Mouse (Mus musculus) C2C12 (cell line): ENCODE data around the gene Cse1l. TPM values are rescaled to one million over a fixed set of nuclear protein-coding genes. Genes with fewer than 3 reads are reported as not detected.

ENCODE experiments used
- H3K27me3 ChIP-seq: one replicate; pipeline ENCODE4 v1.6.1; 2011; ENCODE audit not compliant: control insufficient read depth, insufficient read depth, insufficient read length
- H3K36me3 ChIP-seq: one replicate; pipeline ENCODE4 v1.6.1; 2011; ENCODE audit not compliant: control insufficient read depth, insufficient read depth
- H3K4me3 ChIP-seq: one replicate; pipeline ENCODE4 v1.5.1; 2011; ENCODE audit warnings: mild to moderate bottlenecking, control low read depth; ENCODE audit not compliant: poor library complexity, insufficient read depth, severe bottlenecking
- H3K79me2 ChIP-seq: one replicate; pipeline ENCODE4 v1.6.1; 2011; ENCODE audit not compliant: control insufficient read depth, insufficient read depth
- H3K79me3 ChIP-seq: one replicate; pipeline ENCODE4 v1.6.1; 2011; ENCODE audit warnings: low read depth, control low read depth
- H3ac ChIP-seq: one replicate; pipeline ENCODE3; 2011; ENCODE audit warnings: low read depth; ENCODE audit not compliant: control insufficient read depth, insufficient read length
- CEBPB ChIP-seq: IDR thresholded peaks from one replicate; pipeline ENCODE4 v1.6.1; 2011; ENCODE audit warnings: low read depth, mild to moderate bottlenecking, control low read depth, moderate library complexity
- CTCF ChIP-seq: IDR thresholded peaks from one replicate; pipeline ENCODE4 v1.5.1; 2011; ENCODE audit not compliant: control insufficient read depth, insufficient read depth, insufficient read length
- FOSL1 ChIP-seq: IDR thresholded peaks from one replicate; pipeline ENCODE4 v1.8.0; 2011; ENCODE audit warnings: mild to moderate bottlenecking, low read length; ENCODE audit not compliant: poor library complexity, insufficient read depth, severe bottlenecking
- MAX ChIP-seq: IDR thresholded peaks from one replicate; pipeline ENCODE4 v1.6.1; 2011; ENCODE audit warnings: mild to moderate bottlenecking, control low read depth
- MYOD1 ChIP-seq: IDR thresholded peaks from one replicate; pipeline ENCODE4 v1.6.1; 2011; ENCODE audit warnings: low read depth; ENCODE audit not compliant: control insufficient read depth, insufficient read length
- MYOG ChIP-seq: IDR thresholded peaks from one replicate; pipeline ENCODE4 v1.6.1; 2011; ENCODE audit not compliant: control insufficient read depth, insufficient read length; ENCODE audit errors: extremely low read depth
- USF1 ChIP-seq: IDR thresholded peaks from one replicate; pipeline ENCODE4 v1.6.1; 2011; ENCODE audit warnings: low read depth, mild to moderate bottlenecking, control low read depth, moderate library complexity
- polyA plus RNA-seq: library from polyadenylated mRNA; unstranded; fragments of >200 nt; fragmentation: generic; extraction: Trizol; gene quantifications from one replicate; pipeline ENCODE4 v1.2.1, GENCODE M21; 2012; ENCODE audit warnings: missing spikeins

Gene Cse1l
- polyA plus RNA-seq, 1 experiment: 41.5 TPM

GRCm38 (mm10) chr2:166923971-166924370 lies 18.1 kb downstream of the Cse1l start:
- Histone ChIP-seq H3K79me2 (peaks cover 39% of the 10 kb centered on the region), H3K36me3 (peaks cover 98% of the 10 kb centered on the region), H3K27me3 (no peaks in the 10 kb centered on the region), H3ac (no peak overlapping the region), H3K4me3 (no peak overlapping the region), H3K79me3 (peaks cover 17% of the 10 kb centered on the region)
- TF ChIP-seq USF1: no peak

- H3K79me3 ChIP-seq: no peaks in the 10 kb centered on the region
- no peaks in the 10 kb centered on the region for H3K79me2 ChIP-seq
- no peak overlapping the region for H3ac ChIP-seq
- H3K27me3 ChIP-seq: no peaks in the 10 kb centered on the region
- peaks cover 99% of the 10 kb centered on the region for H3K36me3 ChIP-seq
- TF ChIP-seq FOSL1: no peak
- TF ChIP-seq USF1: no peak
- H3K4me3 ChIP-seq: no peak overlapping the region
These were observed 28.1 kb downstream of the Cse1l start for GRCm38 (mm10) chr2:166933943-166934342.

- Histone ChIP-seq H3K27me3 (no peaks in the 10 kb centered on the region), H3ac (no peak overlapping the region), H3K4me3 (no peak overlapping the region), H3K79me2 (no peaks in the 10 kb centered on the region), H3K36me3 (peaks cover 99% of the 10 kb centered on the region), H3K79me3 (no peaks in the 10 kb centered on the region)
- TF ChIP-seq CEBPB: no peak
- TF ChIP-seq USF1: no peak
- TF ChIP-seq CTCF: no peak
- no peak for TF ChIP-seq FOSL1
- TF ChIP-seq MAX: no peak
These were observed 28.6 kb downstream of the Cse1l start for GRCm38 (mm10) chr2:166934416-166934815.

- peaks cover 96% of the 10 kb centered on the region for H3K36me3 ChIP-seq
- TF ChIP-seq CEBPB (no peak), MYOD1 (no peak), FOSL1 (no peak), MAX (no peak), MYOG (no peak), USF1 (no peak), CTCF (no peak)
- no peaks in the 10 kb centered on the region for H3K79me3 ChIP-seq
- H3K27me3 ChIP-seq: no peaks in the 10 kb centered on the region
- H3K4me3 ChIP-seq: no peak overlapping the region
- no peak overlapping the region for H3ac ChIP-seq
- no peaks in the 10 kb centered on the region for H3K79me2 ChIP-seq
These were observed 29.7 kb downstream of the Cse1l start for GRCm38 (mm10) chr2:166935582-166935981.

- Histone ChIP-seq H3K36me3 (peaks cover 96% of the 10 kb centered on the region), H3K27me3 (no peaks in the 10 kb centered on the region), H3K4me3 (no peak overlapping the region), H3K79me3 (no peaks in the 10 kb centered on the region), H3K79me2 (no peaks in the 10 kb centered on the region), H3ac (no peak overlapping the region)
- TF ChIP-seq MYOG: no peak
- TF ChIP-seq CTCF: no peak
- TF ChIP-seq CEBPB: no peak
- TF ChIP-seq USF1: no peak
- no peak for TF ChIP-seq MAX
- no peak for TF ChIP-seq FOSL1
- no peak for TF ChIP-seq MYOD1
These were observed 30.3 kb downstream of the Cse1l start for GRCm38 (mm10) chr2:166936166-166936565.

GRCm38 (mm10) chr2:166943146-166943545 lies 37.3 kb downstream of the Cse1l start:
- Histone ChIP-seq H3K79me2 (no peaks in the 10 kb centered on the region), H3K36me3 (peaks cover 97% of the 10 kb centered on the region), H3K79me3 (no peaks in the 10 kb centered on the region), H3K27me3 (no peaks in the 10 kb centered on the region), H3ac (no peak overlapping the region), H3K4me3 (no peak overlapping the region)
- no peak for TF ChIP-seq MYOD1
- no peak for TF ChIP-seq CEBPB
- TF ChIP-seq USF1: no peak
- no peak for TF ChIP-seq FOSL1
- no peak for TF ChIP-seq CTCF
- no peak for TF ChIP-seq MYOG
- TF ChIP-seq MAX: no peak

- Histone ChIP-seq H3K79me2 (no peaks in the 10 kb centered on the region), H3K79me3 (no peaks in the 10 kb centered on the region), H3ac (no peak overlapping the region), H3K36me3 (peaks cover 97% of the 10 kb centered on the region), H3K4me3 (no peak overlapping the region), H3K27me3 (no peaks in the 10 kb centered on the region)
- TF ChIP-seq MYOG (no peak), MYOD1 (no peak), FOSL1 (no peak), MAX (no peak), CEBPB (no peak), USF1 (no peak), CTCF (no peak)
These were observed 38.5 kb downstream of the Cse1l start for GRCm38 (mm10) chr2:166944346-166944745.
